Mouse (Mus musculus) heart, adult 2 months (tissue): ENCODE measurements around the gene Dhx16.

ENCODE experiments used
- CTCF ChIP-seq: fragments of 200-600 bp; IDR thresholded peaks from 2 replicates; pipeline ENCODE4 v1.8.1; 2022; ENCODE audit warnings: antibody characterized with exemption, mild to moderate bottlenecking, moderate library complexity
- EP300 ChIP-seq: fragments of 200-500 bp; IDR thresholded peaks from 2 replicates; pipeline ENCODE4 v1.6.1; 2011; ENCODE audit warnings: low read depth, low read length, control low read depth; ENCODE audit not compliant: insufficient read depth
- POLR2A ChIP-seq: fragments of 200-500 bp; IDR thresholded peaks from 2 replicates; pipeline ENCODE4 v1.6.1; 2011; ENCODE audit warnings: mild to moderate bottlenecking, low read depth, low read length, control low read depth; ENCODE audit not compliant: insufficient read depth

DNA sequence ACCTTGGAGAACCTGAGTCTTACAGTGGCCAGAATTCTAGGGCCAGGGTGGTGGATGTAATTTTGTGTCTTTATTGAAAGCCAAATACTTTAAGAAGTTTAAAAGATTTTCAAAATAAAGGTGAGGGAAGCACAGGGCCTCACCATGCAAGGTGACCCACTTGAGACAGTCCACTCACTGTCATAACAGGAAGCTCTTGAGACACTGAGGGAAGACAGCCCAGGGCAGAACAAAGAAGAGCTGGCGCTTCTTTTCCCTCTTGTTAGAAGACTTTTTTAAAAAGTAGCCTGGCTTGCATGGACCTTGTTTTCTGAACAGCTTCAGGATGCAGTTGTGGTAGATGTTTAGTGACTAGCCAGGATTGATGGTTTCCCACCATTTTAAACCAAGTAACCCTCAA lies 40.8 kb downstream of the Dhx16 start:
- TF ChIP-seq CTCF (no peak), POLR2A (no peak; the same call in 1 of the 2 replicates), EP300 (0 out of 2 replicates have a peak, but pooled peaks have one; percentile 7)
